Mouse (Mus musculus) MEL (cell line): ENCODE results near the gene Rtraf.

Source experiments
- POLR2A ChIP-seq, 2 experiments: IDR thresholded peaks; 2 replicates each; pipeline ENCODE4 v1.6.1; 2011 to 2012; ENCODE audit warnings: low read length in 2 of 2, mild to moderate bottlenecking in 2 of 2, control low read depth in 1 of 2, improper control_type of control experiment in 1 of 2, low read depth in 1 of 2, moderate library complexity in 1 of 2; ENCODE audit not compliant: control insufficient read depth in 1 of 2, insufficient read depth in 1 of 2, poor library complexity in 1 of 2
- ZC3H11A ChIP-seq: IDR thresholded peaks from 2 replicates; pipeline ENCODE4 v1.6.1; 2012; ENCODE audit warnings: low read depth, mild to moderate bottlenecking, inconsistent platforms, low read length, improper control_type of control experiment

- TF ChIP-seq POLR2A (IDR thresholded peaks at IDR 0.05; ENCODE audit: control insufficient read depth in 1 of 2, insufficient read depth in 1 of 2, low read depth in 1 of 2, low read length in 2 of 2, poor library complexity in 1 of 2) (no peak), ZC3H11A (no peak)
Observed at GRCm38 (mm10) chr14:19836289-19836688, 12.7 kb upstream of the Rtraf start.
